Mouse (Mus musculus) CH12.LX (cell line): ENCODE results near the gene Cldn7. TPM values are rescaled to one million over a fixed set of nuclear protein-coding genes. Genes with fewer than 3 reads are reported as not detected.
A peak's percentile ranks its signal among the peaks of the same experiment; 100 is the strongest.

Experiments used
- DNase-seq: peaks from one replicate; pipeline ENCODE4 v3.0.0-alpha.2; 2013; ENCODE audit errors: extremely low read depth
- H3K27ac ChIP-seq: 2 replicates; pipeline ENCODE4 v1.5.1; 2012; ENCODE audit warnings: low read depth, mild to moderate bottlenecking, control low read depth, moderate library complexity; ENCODE audit not compliant: insufficient read depth
- H3K27me3 ChIP-seq: replicated peaks from 2 replicates; pipeline ENCODE3; 2012; ENCODE audit warnings: inconsistent platforms
- H3K36me3 ChIP-seq, 2 experiments: replicated peaks in 1 of 2; 2 replicates each; pipeline versions ENCODE3 to v1.6.1; 2012; ENCODE audit warnings: inconsistent platforms in 1 of 2, low read length in 1 of 2, mild to moderate bottlenecking in 1 of 2, mixed read lengths in 1 of 2, moderate library complexity in 1 of 2; ENCODE audit not compliant: control insufficient read depth in 1 of 2, insufficient read depth in 1 of 2
- H3K4me1 ChIP-seq, 2 experiments: 2 replicates each; pipeline ENCODE4 v1.6.1; 2012; ENCODE audit warnings: inconsistent platforms in 1 of 2, moderate library complexity in 1 of 2; ENCODE audit not compliant: insufficient read depth in 2 of 2, control insufficient read depth in 1 of 2
- H3K4me2 ChIP-seq: 2 replicates; pipeline ENCODE4 v1.6.1; 2012; ENCODE audit warnings: low read depth, mild to moderate bottlenecking, control low read depth; ENCODE audit not compliant: poor library complexity, insufficient read depth, severe bottlenecking
- H3K4me3 ChIP-seq, 3 experiments: fragments of 150-350 bp in 1 of 3; sonication (generic) in 1 of 3; replicated peaks in 1 of 3; 2 replicates each; pipeline versions ENCODE3 to v1.5.1; 2011 to 2012; ENCODE audit warnings: low read depth in 2 of 3, low read length in 2 of 3, mild to moderate bottlenecking in 2 of 3, moderate library complexity in 2 of 3, control low read depth in 1 of 3, improper control_type of control experiment in 1 of 3, inconsistent platforms in 1 of 3, mixed read lengths in 1 of 3; ENCODE audit not compliant: poor library complexity in 1 of 3
- H3K79me2 ChIP-seq: replicated peaks from 2 replicates; pipeline ENCODE4 v1.6.1; 2012; ENCODE audit warnings: mild to moderate bottlenecking, moderate library complexity; ENCODE audit not compliant: control insufficient read depth, poor library complexity, insufficient read depth, severe bottlenecking; ENCODE audit errors: extremely low read depth
- H3K9ac ChIP-seq: 2 replicates; pipeline ENCODE4 v1.6.1; 2012; ENCODE audit warnings: low read depth, mild to moderate bottlenecking, control low read depth, moderate library complexity; ENCODE audit not compliant: insufficient read depth
- H3K9me3 ChIP-seq: replicated peaks from 2 replicates; pipeline ENCODE3; 2012; ENCODE audit warnings: low read length, inconsistent platforms, mixed read lengths
- CTCF ChIP-seq, 2 experiments: IDR thresholded peaks in 1 of 2; conservative IDR thresholded peaks in 1 of 2; 2 replicates each; pipeline ENCODE4 v1.5.1; 2011 to 2012; ENCODE audit warnings: low read depth in 2 of 2, low read length in 2 of 2, improper control_type of control experiment in 1 of 2, inconsistent platforms in 1 of 2, mild to moderate bottlenecking in 1 of 2, moderate library complexity in 1 of 2
- E2F4 ChIP-seq: IDR thresholded peaks from 2 replicates; pipeline ENCODE4 v1.6.1; 2011; ENCODE audit warnings: low read depth, low read length, improper control_type of control experiment; ENCODE audit not compliant: insufficient replicate concordance
- ELF1 ChIP-seq: IDR thresholded peaks from 2 replicates; pipeline ENCODE4 v1.6.1; 2014; ENCODE audit warnings: low read depth, mild to moderate bottlenecking, inconsistent platforms, low read length, improper control_type of control experiment
- IRF4 ChIP-seq: IDR thresholded peaks from 2 replicates; pipeline ENCODE4 v1.6.1; 2014; ENCODE audit warnings: low read depth, mild to moderate bottlenecking, inconsistent platforms, low read length, improper control_type of control experiment
- JUN ChIP-seq: IDR thresholded peaks from 2 replicates; pipeline ENCODE4 v1.6.1; 2011; ENCODE audit warnings: low read depth, mild to moderate bottlenecking, low read length, improper control_type of control experiment, moderate library complexity; ENCODE audit not compliant: insufficient read depth
- MAZ ChIP-seq: IDR thresholded peaks from 2 replicates; pipeline ENCODE4 v1.6.1; 2012; ENCODE audit warnings: low read depth, mild to moderate bottlenecking, inconsistent platforms, low read length, improper control_type of control experiment, moderate library complexity
- PAX5 ChIP-seq: IDR thresholded peaks from 2 replicates; pipeline ENCODE4 v1.6.1; 2012; ENCODE audit warnings: low read length, inconsistent platforms, mixed read lengths
- POLR2AphosphoS2 ChIP-seq: IDR thresholded peaks from 2 replicates; pipeline ENCODE4 v1.6.1; 2011; ENCODE audit warnings: low read depth, low read length, improper control_type of control experiment
- RAD21 ChIP-seq: IDR thresholded peaks from 2 replicates; pipeline ENCODE4 v1.6.1; 2011; ENCODE audit warnings: low read depth, mild to moderate bottlenecking, low read length, improper control_type of control experiment, moderate library complexity
- RCOR1 ChIP-seq: conservative IDR thresholded peaks from 2 replicates; pipeline ENCODE4 v1.6.1; 2012; ENCODE audit warnings: low read depth, mild to moderate bottlenecking, inconsistent platforms, low read length, improper control_type of control experiment
- SIN3A ChIP-seq: IDR thresholded peaks from 2 replicates; pipeline ENCODE4 v1.6.1; 2012; ENCODE audit warnings: low read length, improper control_type of control experiment, inconsistent platforms
- SMC3 ChIP-seq: IDR thresholded peaks from 2 replicates; pipeline ENCODE4 v1.6.1; 2011; ENCODE audit warnings: low read depth, low read length, improper control_type of control experiment
- TBP ChIP-seq: conservative IDR thresholded peaks from 2 replicates; pipeline ENCODE4 v1.6.1; 2011; ENCODE audit warnings: low read depth, low read length, improper control_type of control experiment
- dilution Hi-C: fragments of 300-500 bp; cut with MboI; formaldehyde crosslinking; loops from 2 replicates; pipeline ENCODE4 v1.14.3; 2020; ENCODE audit warnings: low sequenced_read_pairs; ENCODE audit not compliant: extremely low pct_unique_long_range_greater_than_20kb, extremely low pct_ligation_motif_present
- in situ Hi-C: fragments of 300-500 bp; cut with MboI; formaldehyde crosslinking; loops from 3 replicates; pipeline ENCODE4 v1.14.3; 2019; ENCODE audit warnings: low sequenced_read_pairs, low pct_ligation_motif_present, low pct_unique_long_range_greater_than_20kb, mixed read lengths
- polyA plus RNA-seq: library from polyadenylated mRNA; unstranded; fragments of >175 nt; gene quantifications from 2 replicates; pipeline ENCODE4 v1.2.1, GENCODE M21; 2012; ENCODE audit warnings: low read depth; ENCODE audit not compliant: insufficient read length
- total RNA-seq, 2 experiments: library from RNA; depleted of rRNA; stranded (reverse); fragments of 300-350 nt in 1 of 2; fragments of >200 nt in 1 of 2; gene quantifications; 2 replicates each; pipeline ENCODE4 v1.2.3; 2012 to 2014

The Cldn7 gene
- total and polyA plus RNA-seq, 3 experiments: not detected

GRCm38 (mm10) chr11:69956218-69956617, 8.4 kb upstream of the Cldn7 start:
- DNase-seq: no peak
- Histone ChIP-seq H3K79me2 (no peaks in the 10 kb centered on the region), H3K4me3 (no peak overlapping the region), H3K27me3 (peaks cover 17% of the 10 kb centered on the region), H3K9ac (no peak overlapping the region), H3K9me3 (no peaks in the 10 kb centered on the region), H3K4me1 (peaks cover 3 to 9% of the 10 kb centered on the region in 2 experiments; a peak in 3 of 4 replicates), H3K36me3 (no peaks in the 10 kb centered on the region), H3K27ac (no peak overlapping the region), H3K4me2 (no peak overlapping the region)
- peak; percentile 9 to 55; a peak in 2 of 4 replicates for TF ChIP-seq CTCF (conservative IDR thresholded peaks at IDR 0.05 in 1 of 2, IDR thresholded peaks at IDR 0.05 in 1 of 2; ENCODE audit: low read depth in 2 of 2, low read length in 2 of 2)
- TF ChIP-seq RAD21: peak; percentile 45
- TF ChIP-seq ELF1: no peak
- no peak for TF ChIP-seq TBP
- no peak for TF ChIP-seq E2F4
- in situ Hi-C loops (no loop called here), dilution Hi-C loops (no loop called here)

GRCm38 (mm10) chr11:69960616-69961015, 4.0 kb upstream of the Cldn7 start:
- dilution Hi-C loops: no loop called here
- peaks cover 8% of the 10 kb centered on the region in 2 experiments for H3K4me1 ChIP-seq

GRCm38 (mm10) chr11:69961841-69962240, 2.7 kb upstream of the Cldn7 start:
- dilution Hi-C loops: no loop called here
- no peak for DNase-seq
- no peak overlapping the region for H3K4me3 ChIP-seq
- H3K36me3 ChIP-seq: peaks cover 0 to 4% of the 10 kb centered on the region in 2 experiments
- H3K79me2 ChIP-seq: no peaks in the 10 kb centered on the region
- H3K9me3 ChIP-seq: peaks cover 22% of the 10 kb centered on the region
- no peak overlapping the region for H3K27ac ChIP-seq
- H3K4me2 ChIP-seq: no peak overlapping the region
- in situ Hi-C loops: no loop called here
- no peak for TF ChIP-seq SMC3
- TF ChIP-seq POLR2AphosphoS2: no peak
- no peak for TF ChIP-seq RCOR1
- no peak for TF ChIP-seq IRF4
- H3K27me3 ChIP-seq: peaks cover 12% of the 10 kb centered on the region
- no peak overlapping the region for H3K9ac ChIP-seq
- H3K4me1 ChIP-seq: peaks cover 8% of the 10 kb centered on the region in 2 experiments

More at GRCm38 (mm10) chr11:69960616-69961015, 4.0 kb upstream of the Cldn7 start:
- H3K36me3 ChIP-seq: no peaks in the 10 kb centered on the region
- peaks cover 12% of the 10 kb centered on the region for H3K27me3 ChIP-seq
- in situ Hi-C loops: no loop called here
- no peak overlapping the region for H3K27ac ChIP-seq
- peaks cover 10% of the 10 kb centered on the region for H3K9me3 ChIP-seq
- TF ChIP-seq ELF1: no peak
- no peak for TF ChIP-seq PAX5
- peak; percentile 62 to 70 for TF ChIP-seq CTCF (conservative IDR thresholded peaks at IDR 0.05 in 1 of 2, IDR thresholded peaks at IDR 0.05 in 1 of 2; ENCODE audit: low read depth in 2 of 2, low read length in 2 of 2)
- no peak for TF ChIP-seq JUN
- peak; percentile 34; the same call in 1 of the 2 replicates for TF ChIP-seq SMC3
- peak; percentile 25 for TF ChIP-seq RAD21
- TF ChIP-seq MAZ: no peak
- no peak for TF ChIP-seq SIN3A
- H3K9ac ChIP-seq: no peak overlapping the region
- H3K4me2 ChIP-seq: no peak overlapping the region
- no peaks in the 10 kb centered on the region for H3K79me2 ChIP-seq
- peak; percentile 37 for DNase-seq
- H3K4me3 ChIP-seq: no peak overlapping the region
